Mouse (Mus musculus) midbrain, embryonic 16.5 days (tissue): ENCODE data around the gene Nomo1. TPM values are rescaled to one million over a fixed set of nuclear protein-coding genes. Genes with fewer than 3 reads are reported as not detected.

Experiments used
- ATAC-seq: fragments of 200-750 bp; cut with Nextera tagmentation; 2 replicates; pipeline ENCODE4 v1.8.0; 2017; ENCODE audit warnings: moderate TSS enrichment
- H3K27ac ChIP-seq: fragments of 300-500 bp; sonication (generic); 2 replicates; pipeline ENCODE4 v1.5.1; 2014; ENCODE audit warnings: mild to moderate bottlenecking, low read length, mixed read lengths
- H3K27me3 ChIP-seq: fragments of 300-500 bp; sonication (generic); 2 replicates; pipeline ENCODE4 v1.6.1; 2014; ENCODE audit warnings: low read depth, low read length, mixed read lengths; ENCODE audit not compliant: control insufficient read depth, insufficient read depth
- H3K36me3 ChIP-seq: fragments of 300-500 bp; sonication (generic); 2 replicates; pipeline ENCODE4 v1.6.1; 2014; ENCODE audit warnings: mild to moderate bottlenecking, low read length, moderate library complexity, mixed read lengths; ENCODE audit not compliant: control insufficient read depth, insufficient read depth
- H3K4me1 ChIP-seq: fragments of 300-500 bp; sonication (generic); 2 replicates; pipeline ENCODE4 v1.6.1; 2014; ENCODE audit warnings: mild to moderate bottlenecking, low read length, mixed read lengths; ENCODE audit not compliant: control insufficient read depth, insufficient read depth
- H3K4me2 ChIP-seq: fragments of 300-500 bp; sonication (generic); 2 replicates; pipeline ENCODE4 v1.6.1; 2014; ENCODE audit warnings: mild to moderate bottlenecking, low read length, mixed read lengths
- H3K4me3 ChIP-seq: fragments of 300-500 bp; sonication (generic); 2 replicates; pipeline ENCODE4 v1.5.1; 2014; ENCODE audit warnings: low read depth, mild to moderate bottlenecking, low read length, moderate library complexity, mixed read lengths
- H3K9ac ChIP-seq: fragments of 300-500 bp; sonication (generic); 2 replicates; pipeline ENCODE4 v1.6.1; 2014; ENCODE audit warnings: low read depth, low read length, mixed read lengths
- H3K9me3 ChIP-seq: fragments of 300-500 bp; sonication (generic); replicated peaks from 2 replicates; pipeline ENCODE4 v1.6.1; 2014; ENCODE audit warnings: mild to moderate bottlenecking, low read length, mixed read lengths; ENCODE audit not compliant: control insufficient read depth, poor library complexity, severe bottlenecking
- WGBS: fragments of 180-500 bp; shearing (Covaris S2); extraction: QIAGEN DNeasy Blood & Tissue Kit; methylation state at CpG from one replicate; pipeline ENCODE4 v1.1.7; 2014; 5-methylcytosine and 5-hydroxymethylcytosine counted together
- polyA plus RNA-seq: library from polyadenylated mRNA; unstranded; fragments of >200 nt; fragmentation: Nextera tagmentation; extraction: Ambion mirVana; gene quantifications from 2 replicates; pipeline ENCODE4 v1.2.1, GENCODE M21; 2015

Gene Nomo1
- 45.0 and 47.0 TPM in 2 replicates for polyA plus RNA-seq

GRCm38 (mm10) chr7:46033109-46033869, at the start of gene Nomo1:
Nomo1 (plus strand) TSS chr7:46033698.
- peak; percentile 96 for ATAC-seq
- no peaks in the 10 kb centered on the region for H3K27me3 ChIP-seq
- H3K27ac ChIP-seq = 0 out of 2 replicates have a peak within 1 kb of the TSS, but pooled peaks have one; percentile 25
- peak within 1 kb of the TSS; percentile 82 for H3K4me2 ChIP-seq
- H3K4me3 ChIP-seq = peak within 1 kb of the TSS; percentile 85
- peak within 1 kb of the TSS; percentile 74 for H3K9ac ChIP-seq
- H3K9me3 ChIP-seq = no peaks in the 10 kb centered on the region
- H3K4me1 ChIP-seq = peaks cover 11% of the 10 kb centered on the region
- 5% methylated on average over 40 of the region's 44 CpGs for WGBS
- H3K36me3 ChIP-seq = no peaks in the 10 kb centered on the region

DNA sequence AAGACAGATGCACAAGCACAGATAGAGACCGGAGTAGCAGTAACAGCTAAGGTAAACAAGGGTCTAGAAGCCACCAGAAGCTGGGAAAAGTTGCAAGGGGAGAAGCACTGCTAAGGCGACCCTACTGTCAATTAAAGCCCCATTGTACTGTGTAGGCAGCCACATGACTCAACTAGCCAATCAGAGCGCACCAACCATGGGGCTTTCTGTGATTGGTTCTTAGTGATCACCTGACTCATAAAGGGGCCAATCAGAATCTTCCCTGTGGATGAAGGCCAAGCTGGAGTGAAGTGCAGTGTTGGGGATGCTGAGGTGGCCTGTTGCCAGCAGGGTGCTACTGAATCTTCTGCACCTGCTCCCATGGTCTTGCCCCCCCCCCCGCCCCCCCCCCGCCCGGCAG, 46.6 kb upstream of the Nomo1 start:
- H3K27ac ChIP-seq = no peak overlapping the region
- 69% methylated on average over 6 of the region's 6 CpGs for WGBS
- H3K27me3 ChIP-seq = no peaks in the 10 kb centered on the region
- H3K9me3 ChIP-seq = no peaks in the 10 kb centered on the region
- no peaks in the 10 kb centered on the region for H3K36me3 ChIP-seq
- H3K4me3 ChIP-seq = no peak overlapping the region
- no peaks in the 10 kb centered on the region for H3K4me1 ChIP-seq
- no peak overlapping the region for H3K4me2 ChIP-seq
- ATAC-seq = no peak
- no peak overlapping the region for H3K9ac ChIP-seq

DNA sequence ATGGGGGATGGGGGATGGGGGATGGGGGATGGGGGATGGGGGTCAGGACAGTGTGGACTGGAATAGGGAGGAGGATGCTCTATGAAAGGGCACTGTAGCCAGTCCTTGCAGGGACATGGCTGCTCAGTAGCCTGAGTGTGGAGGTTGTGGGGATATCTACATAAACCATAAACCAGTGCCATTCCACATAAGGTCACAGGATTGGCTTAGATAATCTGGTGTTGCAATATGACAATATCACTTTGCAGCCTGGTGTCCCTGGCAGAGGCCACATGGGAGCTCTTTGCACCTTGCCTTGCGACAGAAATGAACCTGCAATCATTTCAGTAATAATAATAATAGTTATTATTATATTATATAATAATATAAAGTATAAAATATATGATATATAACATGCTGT, 45.2 kb upstream of the Nomo1 start:
- Histone ChIP-seq H3K27me3 (no peaks in the 10 kb centered on the region), H3K4me2 (no peak overlapping the region), H3K4me3 (no peak overlapping the region), H3K9me3 (no peaks in the 10 kb centered on the region), H3K9ac (no peak overlapping the region), H3K4me1 (no peaks in the 10 kb centered on the region), H3K27ac (no peak overlapping the region), H3K36me3 (no peaks in the 10 kb centered on the region)
- ATAC-seq = no peak
- 97% methylated on average over 1 of the region's 1 CpGs for WGBS

- Histone ChIP-seq H3K4me2 (no peak overlapping the region), H3K4me1 (no peaks in the 10 kb centered on the region), H3K36me3 (no peaks in the 10 kb centered on the region), H3K27ac (no peak overlapping the region), H3K27me3 (no peaks in the 10 kb centered on the region), H3K9me3 (no peaks in the 10 kb centered on the region), H3K9ac (no peak overlapping the region), H3K4me3 (no peak overlapping the region)
- no peak for ATAC-seq
- 89% methylated on average over 8 of the region's 8 CpGs for WGBS
Measured at GRCm38 (mm10) chr7:45992470-45992869, 41.0 kb upstream of the Nomo1 start.

DNA sequence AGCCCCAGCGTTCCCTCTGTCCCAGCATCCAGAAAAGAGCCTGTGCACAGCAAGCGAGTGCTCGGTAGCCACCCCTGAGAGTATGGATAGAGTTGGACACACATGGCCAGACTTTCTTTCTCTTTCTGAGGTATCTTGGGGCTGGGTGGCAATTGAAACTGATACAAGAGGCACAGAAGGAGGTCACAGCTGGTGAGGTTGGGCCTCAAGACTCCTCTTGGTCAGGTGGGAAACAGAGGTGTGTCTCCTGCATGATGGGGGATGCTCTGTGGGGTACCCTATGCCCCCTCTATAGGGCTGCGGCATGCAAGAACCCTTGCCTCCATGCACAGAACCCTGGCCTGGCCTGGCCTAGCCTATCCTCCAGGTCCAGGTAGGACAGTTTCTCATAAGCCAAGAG, 32.9 kb upstream of the Nomo1 start:
- no peaks in the 10 kb centered on the region for H3K27me3 ChIP-seq
- no peak overlapping the region for H3K4me2 ChIP-seq
- no peak overlapping the region for H3K27ac ChIP-seq
- H3K36me3 ChIP-seq = no peaks in the 10 kb centered on the region
- no peaks in the 10 kb centered on the region for H3K4me1 ChIP-seq
- H3K9ac ChIP-seq = no peak overlapping the region
- H3K4me3 ChIP-seq = no peak overlapping the region
- no peak for ATAC-seq
- no peaks in the 10 kb centered on the region for H3K9me3 ChIP-seq
- WGBS = 93% methylated on average over 4 of the region's 4 CpGs

DNA sequence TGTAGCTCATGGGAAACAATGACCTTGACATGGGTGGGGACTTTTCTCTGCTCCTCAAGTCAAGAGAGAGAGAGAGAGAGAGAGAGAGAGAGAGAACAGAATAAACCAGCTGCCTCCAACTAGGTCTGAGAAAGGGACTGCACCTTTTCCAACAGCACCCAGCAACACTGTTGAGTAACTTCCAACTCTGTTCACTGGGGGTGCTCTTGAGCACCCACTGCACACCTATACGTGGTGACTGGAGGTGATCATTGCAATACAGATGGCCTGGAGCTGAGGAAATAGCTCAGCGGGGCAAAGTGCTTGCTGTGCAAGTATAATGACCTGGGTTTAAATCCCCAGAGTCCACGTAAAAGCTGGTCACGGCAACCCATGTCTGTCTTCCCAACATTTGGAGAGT, 30.8 kb upstream of the Nomo1 start:
- no peaks in the 10 kb centered on the region for H3K36me3 ChIP-seq

GRCm38 (mm10) chr7:46009578-46009977, 23.9 kb upstream of the Nomo1 start:
- peak; percentile 59 for ATAC-seq

More for the DNA sequence above, 30.8 kb upstream of the Nomo1 start:
- H3K27me3 ChIP-seq = no peaks in the 10 kb centered on the region
- no peak overlapping the region for H3K27ac ChIP-seq
- H3K9me3 ChIP-seq = no peaks in the 10 kb centered on the region
- no peak overlapping the region for H3K4me3 ChIP-seq
- H3K4me2 ChIP-seq = no peak overlapping the region
- ATAC-seq = no peak
- WGBS = 53% methylated on average over 4 of the region's 4 CpGs
- H3K4me1 ChIP-seq = no peaks in the 10 kb centered on the region
- H3K9ac ChIP-seq = no peak overlapping the region

DNA sequence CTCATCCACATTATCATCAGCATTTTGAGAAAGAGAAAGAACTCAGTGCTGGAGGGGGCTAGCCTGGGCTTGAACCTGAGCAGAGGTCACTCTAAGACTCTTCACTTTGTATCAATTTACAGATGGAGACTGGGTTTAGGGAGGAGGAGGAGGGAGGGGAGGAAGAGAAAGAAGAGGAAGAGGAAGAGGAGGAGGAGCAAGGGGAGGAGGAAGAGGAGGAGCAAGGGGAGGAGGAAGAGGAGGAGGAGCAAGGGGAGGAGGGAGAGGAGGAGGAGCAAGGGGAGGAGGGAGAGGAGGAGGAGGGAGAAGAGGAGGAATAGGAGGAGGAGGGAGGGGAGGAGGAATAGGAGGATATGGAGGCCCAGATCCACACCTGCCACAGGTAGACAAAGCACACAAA, 21.4 kb upstream of the Nomo1 start:
- Histone ChIP-seq H3K36me3 (no peaks in the 10 kb centered on the region), H3K4me3 (no peak overlapping the region), H3K9me3 (no peaks in the 10 kb centered on the region), H3K27ac (no peak overlapping the region), H3K27me3 (no peaks in the 10 kb centered on the region), H3K9ac (no peak overlapping the region), H3K4me1 (no peaks in the 10 kb centered on the region; the same call in 1 of the 2 replicates), H3K4me2 (no peak overlapping the region)
- ATAC-seq = no peak

More at GRCm38 (mm10) chr7:46009578-46009977, 23.9 kb upstream of the Nomo1 start:
- H3K4me3 ChIP-seq = no peak overlapping the region
- H3K9ac ChIP-seq = no peak overlapping the region
- no peak overlapping the region for H3K27ac ChIP-seq
- no peak overlapping the region for H3K4me2 ChIP-seq
- 19% methylated on average over 5 of the region's 5 CpGs for WGBS
- H3K4me1 ChIP-seq = no peaks in the 10 kb centered on the region; the same call in 1 of the 2 replicates
- no peaks in the 10 kb centered on the region for H3K9me3 ChIP-seq
- H3K36me3 ChIP-seq = no peaks in the 10 kb centered on the region
- H3K27me3 ChIP-seq = no peaks in the 10 kb centered on the region

GRCm38 (mm10) chr7:46013266-46014010, 20.1 kb upstream of the Nomo1 start:
- H3K36me3 ChIP-seq = no peaks in the 10 kb centered on the region
- no peaks in the 10 kb centered on the region for H3K27me3 ChIP-seq
- H3K4me2 ChIP-seq = no peak overlapping the region
- H3K9me3 ChIP-seq = no peaks in the 10 kb centered on the region
- H3K9ac ChIP-seq = peak overlapping the region; percentile 26; the same call in 1 of the 2 replicates
- peak; percentile 73 for ATAC-seq
- WGBS = 17% methylated on average over 9 of the region's 9 CpGs
- H3K4me3 ChIP-seq = no peak overlapping the region
- H3K27ac ChIP-seq = peak overlapping the region; percentile 33; the same call in 1 of the 2 replicates
- H3K4me1 ChIP-seq = no peaks in the 10 kb centered on the region; the same call in 1 of the 2 replicates
